Mouse (Mus musculus) mouse embryonic stem cell (cell line): Measurements from ENCODE around the gene Pkp1.

Experiments used
- in situ Hi-C, 2 experiments: fragments of 300-500 bp; cut with MboI; formaldehyde crosslinking; loops; 1 replicate in 1 of 2; 3 replicates in 1 of 2; pipeline ENCODE4 v1.14.3; 2019 to 2020; ENCODE audit warnings: low sequenced_read_pairs in 2 of 2, low pct_unique_long_range_greater_than_20kb in 1 of 2, mixed read lengths in 1 of 2; ENCODE audit not compliant: unreplicated experiment in 1 of 2

Gene Pkp1

DNA sequence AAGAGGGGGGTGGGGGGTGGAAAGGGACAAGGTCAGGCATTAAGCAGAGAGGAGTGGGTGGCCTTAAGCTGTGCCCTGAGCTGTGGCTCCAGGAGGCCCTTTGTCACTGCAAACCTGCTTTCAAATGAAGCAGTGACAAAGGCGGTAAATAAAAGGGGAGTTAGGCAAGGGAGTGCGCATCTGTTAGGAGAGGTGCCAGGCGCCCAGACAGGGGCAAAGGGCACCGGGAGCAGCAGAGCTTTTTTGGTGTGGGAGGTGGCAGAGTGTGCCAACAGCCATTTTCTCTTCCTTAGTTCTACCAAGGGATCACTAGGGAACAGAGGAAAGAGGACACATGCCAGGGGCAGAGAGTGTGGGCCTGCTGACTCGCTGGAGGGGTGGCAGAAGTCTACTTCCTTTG lies 1.8 kb downstream of the Pkp1 start:
- in situ Hi-C loops: no loop called here

DNA sequence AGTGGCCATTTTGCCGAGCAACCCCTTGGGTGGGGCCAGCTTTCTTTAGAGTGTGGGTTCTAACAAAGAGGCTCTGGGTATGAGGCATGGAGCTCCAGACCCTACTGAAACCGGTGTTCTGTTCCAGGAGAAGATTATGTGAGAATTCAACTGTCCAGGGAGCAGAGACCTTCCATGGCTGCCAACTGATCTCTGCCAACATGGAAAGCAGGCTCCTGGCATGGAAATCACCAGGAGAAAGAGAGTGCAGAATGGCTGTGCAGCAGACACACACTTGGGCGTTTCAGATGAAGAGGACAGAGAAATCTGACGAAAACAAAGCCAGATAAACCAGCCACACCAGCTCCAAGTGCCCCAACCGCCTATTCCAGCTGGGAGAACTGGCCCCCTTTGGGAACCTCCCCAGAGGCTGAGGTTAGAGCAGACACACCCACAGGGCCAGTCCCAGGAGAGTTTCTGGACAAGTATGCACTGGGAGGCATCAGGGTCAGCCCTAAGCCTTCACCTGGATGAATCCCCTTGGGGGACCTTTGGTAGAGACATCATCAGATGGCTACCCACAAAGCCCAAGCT lies 2.4 kb downstream of the Pkp1 start:
- in situ Hi-C loops: no loop called here

DNA sequence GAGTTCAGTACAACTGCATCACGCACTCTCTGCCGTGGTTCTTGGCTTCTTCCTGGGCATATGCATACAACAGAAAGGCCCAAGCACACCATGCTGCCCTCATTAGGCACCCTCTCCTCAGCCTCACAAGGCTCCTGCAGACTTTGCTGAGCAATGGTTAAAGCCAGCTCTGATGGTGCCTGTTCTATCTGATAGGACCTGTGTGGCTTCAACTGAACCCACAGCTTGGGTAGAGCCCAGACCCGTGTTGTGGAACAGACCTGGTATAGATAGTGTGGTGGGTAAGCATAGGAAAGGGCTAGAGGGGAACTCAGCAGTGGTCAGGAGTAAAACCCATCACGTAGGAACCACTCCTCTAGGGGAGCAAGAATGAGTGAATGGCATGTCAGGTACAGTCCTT lies 5.3 kb downstream of the Pkp1 start:
- in situ Hi-C loops: no loop called here

DNA sequence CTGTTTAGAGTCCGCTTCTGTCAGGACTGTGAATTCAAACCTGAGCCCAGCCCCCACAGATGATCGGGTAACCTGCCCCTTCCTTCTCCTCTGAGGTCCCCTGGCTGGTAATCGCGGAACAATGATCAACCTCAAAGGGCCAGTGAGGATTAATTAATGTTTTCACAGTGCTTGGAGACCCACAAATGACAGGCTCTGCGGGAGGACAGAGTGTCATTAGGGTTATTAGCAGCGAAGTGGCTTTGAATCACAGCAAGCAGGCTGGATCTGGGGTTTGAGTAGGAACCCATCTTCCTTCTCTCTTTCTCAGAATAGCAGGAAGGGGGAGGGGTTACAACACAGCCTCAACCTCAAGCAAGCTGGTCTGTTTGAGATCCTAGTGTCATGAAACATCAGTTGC lies 9.6 kb downstream of the Pkp1 start:
- in situ Hi-C loops: no loop called here

DNA sequence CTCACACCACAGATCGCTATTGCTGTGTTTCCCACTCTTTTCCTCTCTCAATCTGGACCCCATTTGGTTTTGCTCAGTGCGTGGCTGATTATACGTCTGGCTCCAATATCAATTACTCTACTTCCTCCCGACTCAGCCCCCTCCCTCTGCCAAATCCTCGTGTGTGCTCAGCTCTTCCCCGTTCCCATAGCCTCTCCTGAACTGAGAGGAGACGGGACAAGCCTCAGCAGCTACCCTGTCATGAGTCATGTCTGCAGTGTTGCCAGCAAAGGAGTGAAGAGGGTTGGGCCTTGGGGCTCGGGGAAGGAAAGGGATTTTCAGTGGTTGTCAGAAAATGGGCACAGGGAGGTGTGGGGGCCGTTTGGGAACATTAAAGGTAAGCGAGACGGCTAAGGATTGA lies 12.3 kb downstream of the Pkp1 start:
- in situ Hi-C loops: no loop called here

DNA sequence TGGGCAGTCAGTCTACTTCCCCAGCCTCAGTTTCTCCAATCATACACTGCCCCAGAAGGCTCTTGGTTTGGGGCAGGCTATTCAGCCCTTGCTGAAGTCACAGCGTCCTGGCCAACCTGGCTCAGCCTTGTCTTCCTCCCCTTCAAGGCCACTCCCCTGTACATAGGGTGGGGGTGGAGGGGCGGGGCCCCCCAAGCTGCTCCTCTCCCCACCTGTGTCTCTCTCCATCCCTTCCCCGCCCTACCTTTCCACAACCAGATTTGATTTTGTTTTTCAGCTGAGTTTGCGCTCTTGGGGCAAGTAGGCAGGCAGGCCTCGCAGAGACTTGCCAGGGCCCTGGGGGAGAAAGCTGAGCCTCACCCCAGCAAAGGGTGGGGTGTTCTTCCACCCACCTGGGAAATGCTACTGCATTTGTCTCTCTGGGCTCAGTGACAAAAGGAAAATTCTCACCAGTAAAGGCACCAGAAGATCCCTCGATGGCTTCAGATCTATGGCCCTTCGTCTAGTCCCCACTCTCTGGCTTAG lies 19.0 kb downstream of the Pkp1 start:
- in situ Hi-C loops: no loop called here

DNA sequence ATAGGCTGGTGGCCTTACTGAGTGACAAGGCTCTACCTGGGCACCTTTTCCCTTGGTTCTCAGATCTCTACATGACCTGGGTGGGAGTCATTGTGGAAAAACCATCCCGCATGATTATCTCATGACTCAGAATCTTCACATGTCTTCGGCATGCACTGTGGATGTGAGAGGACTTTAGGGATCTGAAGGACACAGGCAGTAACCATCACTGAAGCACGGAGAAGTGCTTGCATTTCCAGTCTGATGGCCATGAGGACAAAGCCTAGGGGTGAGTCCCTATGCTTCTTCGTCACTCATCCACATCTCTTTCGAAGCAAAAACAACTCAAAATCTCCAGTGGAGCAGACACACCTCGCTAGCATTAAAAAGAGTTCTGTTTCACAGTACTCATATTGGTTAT lies 19.7 kb downstream of the Pkp1 start:
- in situ Hi-C loops: no loop called here

DNA sequence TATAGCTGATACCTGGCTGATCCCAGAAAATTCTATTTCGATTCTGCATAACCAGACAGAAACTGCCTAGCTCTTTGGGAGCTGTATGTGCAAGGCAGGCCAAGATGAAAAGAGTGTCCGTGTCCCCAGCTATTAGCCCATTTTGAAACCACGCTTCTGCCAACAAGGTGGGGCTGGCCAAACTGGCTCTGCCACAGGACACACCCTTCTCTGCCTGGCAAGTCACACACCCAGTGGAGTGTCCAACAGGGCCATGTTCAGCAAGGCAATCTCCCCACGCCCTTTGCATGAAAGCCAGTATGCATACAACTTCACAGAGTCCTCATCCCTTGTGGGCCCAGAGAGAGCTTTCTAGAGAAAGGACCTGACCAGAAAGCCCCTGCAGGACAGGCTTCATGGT lies 23.6 kb downstream of the Pkp1 start:
- in situ Hi-C loops: no loop called here

DNA sequence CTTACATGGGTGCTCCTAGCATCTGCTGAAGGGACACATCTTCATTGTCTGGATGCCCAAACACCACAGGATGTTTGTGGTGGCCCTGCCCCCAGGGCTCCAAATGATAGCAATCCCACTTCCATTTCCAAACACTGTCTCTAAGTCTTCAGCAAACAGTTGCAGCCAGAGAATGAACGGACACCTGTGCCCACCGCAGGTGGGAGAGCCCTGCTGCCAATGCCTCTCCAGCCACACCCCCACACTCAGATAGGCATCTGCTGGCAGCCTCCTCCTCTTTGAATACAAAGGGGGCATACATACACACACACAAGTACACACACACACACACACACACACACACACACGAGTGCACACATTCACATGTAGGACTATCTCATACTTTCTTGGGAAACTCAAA lies 25.6 kb downstream of the Pkp1 start:
- in situ Hi-C loops: no loop called here

DNA sequence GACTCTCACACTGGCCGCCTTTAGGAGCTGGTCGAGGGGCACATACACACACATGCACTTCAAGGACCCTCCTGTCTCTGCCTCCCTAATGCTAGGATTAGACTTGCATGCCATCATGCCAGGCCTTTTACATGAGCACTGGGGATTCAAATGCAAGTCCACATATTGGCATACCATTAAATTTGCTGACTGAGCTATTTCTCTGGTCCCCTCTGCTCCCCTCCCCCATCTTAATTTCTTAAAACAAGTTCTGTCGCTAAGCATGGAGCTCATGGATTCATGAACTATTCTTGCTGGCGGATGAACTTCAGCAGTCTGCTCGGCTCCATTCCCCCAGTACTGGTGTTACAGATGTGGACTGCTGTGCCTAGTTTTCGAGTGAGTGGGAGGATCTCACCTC lies 26.2 kb downstream of the Pkp1 start:
- in situ Hi-C loops: no loop called here

DNA sequence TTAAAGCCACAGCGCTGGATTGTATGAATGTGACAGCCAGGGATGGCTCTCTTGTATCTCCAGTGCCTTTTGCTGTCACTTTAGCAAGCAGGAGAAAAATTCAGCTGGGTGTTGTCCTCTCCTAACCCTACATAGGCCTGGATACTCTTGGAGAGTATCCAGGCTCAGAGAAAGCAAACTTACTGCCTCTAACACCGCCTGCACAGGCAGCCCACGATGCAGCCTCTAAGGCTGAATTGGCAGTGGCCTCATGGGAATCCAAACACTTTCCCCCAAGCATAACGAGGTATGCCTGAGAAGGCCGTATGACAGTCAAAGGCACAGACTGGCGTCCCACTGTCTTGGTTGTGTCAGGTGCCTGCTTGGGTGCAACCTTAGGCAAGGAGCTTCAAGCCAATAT lies 26.8 kb downstream of the Pkp1 start:
- in situ Hi-C loops: no loop called here

DNA sequence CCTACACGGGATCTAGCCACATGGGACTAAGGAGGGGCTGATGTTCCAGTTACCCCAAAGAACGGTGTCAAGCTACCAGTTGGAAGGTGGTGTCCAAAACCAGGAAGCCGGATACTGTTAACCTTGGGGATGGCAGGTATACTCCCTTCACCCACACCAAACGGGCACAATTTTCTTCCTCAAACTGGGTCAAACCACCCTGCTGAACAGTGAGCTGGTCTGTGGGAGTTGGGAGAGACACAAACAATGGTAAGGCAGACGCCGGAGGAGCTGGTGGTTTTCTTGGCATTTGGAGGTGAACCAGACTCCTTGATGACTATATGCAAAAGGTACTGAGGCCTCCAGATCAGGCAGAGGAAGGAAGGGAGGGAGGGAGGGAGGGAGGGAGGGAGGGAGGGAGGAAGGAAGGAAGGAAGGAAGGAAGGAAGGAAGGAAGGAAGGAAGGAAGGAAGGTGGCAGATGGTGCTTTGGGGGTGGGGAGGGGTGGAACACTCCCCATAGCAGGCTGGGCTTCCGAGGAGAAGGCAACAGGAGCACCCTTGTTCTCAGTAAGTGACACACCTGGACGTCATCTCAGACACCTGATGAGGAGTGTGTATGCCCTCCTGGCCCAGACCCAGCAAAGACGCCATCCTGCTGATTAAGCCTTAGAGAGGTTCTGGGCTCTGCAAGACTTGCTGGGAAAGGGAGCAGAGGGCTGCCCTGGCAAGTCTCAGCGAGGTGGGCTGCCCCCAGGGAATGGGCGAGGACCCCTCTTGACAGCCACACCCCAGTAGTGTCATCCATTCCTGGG lies 27.4 kb downstream of the Pkp1 start:
- in situ Hi-C loops: no loop called here

DNA sequence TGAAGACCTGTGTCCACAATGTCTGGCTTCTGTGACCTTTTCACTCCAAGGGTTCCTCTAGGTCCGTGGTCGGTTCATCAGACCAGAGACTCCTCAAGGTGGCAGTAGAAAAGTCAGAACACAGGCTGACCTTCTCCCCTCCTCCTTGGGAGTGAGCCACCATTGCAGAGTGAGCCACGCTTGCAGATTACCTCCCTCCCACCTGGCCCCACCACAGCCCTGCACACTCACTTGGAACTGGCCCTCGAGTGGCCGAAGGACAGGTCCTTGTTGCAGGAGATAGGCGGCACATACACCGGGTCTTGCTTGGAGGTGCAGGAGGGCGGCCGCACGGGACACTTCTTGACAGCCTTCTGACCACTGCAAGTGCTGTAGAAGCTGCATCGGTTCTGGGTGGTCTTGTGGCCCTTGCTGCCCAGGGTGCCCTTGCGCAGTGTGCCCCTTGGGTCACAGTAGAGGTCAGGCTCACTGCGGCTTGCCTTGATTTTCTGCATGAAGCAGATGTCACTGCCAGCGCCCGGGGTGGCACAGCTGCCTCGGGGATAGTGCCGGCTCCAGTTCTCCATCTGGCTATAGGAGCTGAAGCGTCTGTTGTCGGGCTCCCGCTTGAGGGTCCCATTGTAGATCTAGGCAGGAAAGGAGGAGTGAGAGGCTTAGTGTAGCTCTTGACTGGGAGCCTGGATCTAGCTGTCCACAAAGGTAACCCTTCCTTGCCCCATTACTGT lies 29.4 kb downstream of the Pkp1 start:
- in situ Hi-C loops: no loop called here

DNA sequence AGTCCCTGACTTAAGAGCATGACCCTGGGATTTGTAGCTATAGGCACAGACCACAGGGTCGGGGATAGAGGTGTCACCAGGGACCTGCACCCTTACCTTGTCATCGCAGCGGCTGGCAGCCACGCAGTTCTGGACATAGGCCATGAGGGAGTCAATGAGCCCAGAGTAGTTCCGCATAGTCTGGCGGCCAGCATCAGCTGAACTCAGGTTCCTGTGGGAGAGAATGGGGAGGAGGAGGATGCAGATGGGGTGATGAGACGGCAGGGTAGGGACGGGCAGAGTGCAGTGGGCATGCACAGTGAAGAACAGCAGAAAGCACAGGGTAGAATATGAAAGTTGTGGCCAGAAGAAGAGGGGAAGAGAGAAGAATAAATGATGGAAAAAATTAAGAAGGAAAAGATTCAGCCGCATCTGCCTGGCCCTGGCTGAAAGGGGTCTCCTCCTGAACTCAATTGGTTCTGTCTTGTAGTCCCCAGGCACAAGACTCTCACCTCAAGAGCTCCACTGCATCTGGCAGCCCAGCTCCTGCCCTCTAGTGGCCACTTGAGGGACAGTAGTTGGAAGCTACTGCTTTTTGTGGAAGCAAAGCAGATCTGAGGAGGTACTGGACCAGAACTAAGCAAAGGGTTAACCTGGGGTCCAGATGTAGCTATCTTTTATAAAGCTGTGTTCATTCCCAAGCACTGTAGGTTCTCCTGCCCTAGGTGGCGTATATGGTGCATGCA lies 36.5 kb downstream of the Pkp1 start:
- in situ Hi-C loops: no loop called here

DNA sequence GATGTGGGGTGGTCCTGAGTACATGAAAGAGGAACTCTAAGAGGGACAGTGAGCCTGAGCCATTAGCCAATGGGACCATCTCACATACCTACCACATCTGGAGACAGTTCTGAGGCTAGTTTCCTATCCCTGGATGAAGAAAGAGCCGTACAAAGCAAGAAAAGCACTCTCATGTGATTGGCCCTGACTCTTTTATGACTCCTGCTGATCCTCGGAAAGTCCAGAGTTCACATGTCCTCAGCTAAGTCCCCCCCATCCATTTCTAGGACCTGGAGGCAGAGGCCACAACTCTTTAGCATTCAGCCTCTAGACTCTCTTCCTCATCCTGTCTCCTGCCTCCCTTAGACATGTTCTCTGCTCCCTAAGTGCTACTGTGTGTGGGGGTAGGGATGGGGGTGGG lies 41.8 kb downstream of the Pkp1 start:
- in situ Hi-C loops: no loop called here

DNA sequence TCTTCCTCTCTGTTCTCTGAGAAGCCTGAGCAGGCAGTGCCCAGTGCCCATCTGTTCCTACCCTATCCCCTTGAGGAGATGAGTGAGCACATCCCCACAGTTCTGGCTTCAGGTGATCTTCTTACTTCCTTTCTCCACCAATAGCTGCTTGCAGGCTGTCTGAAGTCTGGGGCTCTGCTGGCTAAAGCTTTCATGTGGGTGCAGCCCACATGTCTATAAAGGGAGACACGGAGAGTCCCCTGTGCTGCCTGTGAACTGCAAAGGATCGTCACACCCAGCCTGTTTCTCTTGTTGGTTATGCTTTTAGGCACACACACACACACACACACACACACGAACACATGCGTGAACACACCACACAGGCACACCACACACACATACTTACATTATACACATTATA lies 46.0 kb downstream of the Pkp1 start:
- in situ Hi-C loops: no loop called here

DNA sequence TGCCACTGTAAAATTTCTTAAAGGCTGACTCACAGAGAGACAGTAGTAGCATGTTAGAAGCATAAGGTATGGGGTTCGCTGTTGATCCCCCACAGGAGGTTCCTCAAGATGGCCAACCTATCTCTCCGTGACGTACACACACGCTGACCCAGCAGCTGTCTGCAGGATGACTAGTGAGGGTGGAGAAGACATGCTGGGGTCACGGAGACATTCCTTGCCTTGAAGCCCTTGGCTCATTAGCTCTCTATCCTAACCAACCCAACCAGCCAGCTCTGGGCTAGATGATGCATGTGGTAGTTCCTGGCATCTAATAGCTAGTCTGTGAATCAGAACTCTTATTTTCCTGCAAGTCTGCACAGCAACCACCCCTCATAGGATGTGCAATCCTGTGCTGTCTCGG lies 50.4 kb downstream of the Pkp1 start:
- in situ Hi-C loops: loop anchor here in 1 of 2 experiments (5.0 kb wide), 1 partner anchor 74 kb away; no protein-coding TSS in a partner anchor

DNA sequence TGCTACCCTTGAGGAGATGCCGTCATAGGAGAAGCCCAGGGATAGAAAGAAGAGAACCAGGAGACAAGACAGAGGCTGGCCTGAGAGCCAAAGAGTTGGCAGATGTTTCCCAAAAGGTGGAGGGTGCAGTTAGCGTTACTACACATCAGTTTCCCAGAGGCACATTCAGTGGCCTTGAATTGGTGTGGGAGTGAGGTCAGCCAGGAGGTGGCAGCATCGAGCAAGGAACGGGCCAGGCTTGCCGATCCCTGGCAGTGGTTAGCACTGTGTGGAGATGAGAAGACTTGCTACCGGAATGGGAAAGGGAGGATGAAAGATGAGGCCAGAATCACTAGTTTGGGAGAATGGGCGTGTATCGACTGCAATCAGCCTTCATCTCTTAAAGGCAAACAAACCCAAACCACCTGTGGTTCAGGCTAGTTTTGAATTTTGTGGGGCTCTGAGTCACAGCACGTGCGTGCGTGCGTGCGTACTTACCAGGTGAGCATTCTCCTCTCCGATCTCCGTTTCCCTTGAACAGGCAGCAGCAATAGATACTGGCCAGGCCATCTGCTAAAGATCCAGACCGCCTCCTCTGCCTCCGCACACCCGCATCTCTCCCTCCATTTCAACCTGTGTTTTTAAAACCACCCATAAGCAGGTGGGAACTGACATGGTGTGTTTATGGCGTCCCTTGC lies 53.4 kb downstream of the Pkp1 start:
- in situ Hi-C loops: loop anchor here in 1 of 2 experiments (5.0 kb wide), 1 partner anchor 77 kb away; no protein-coding TSS in a partner anchor
